In genomic region chr8:88284738-88285137, GRCm38 (mm10) we compare ENCODE assay signal across 14 mouse cellular contexts. TPM values are rescaled to one million over a fixed set of nuclear protein-coding genes. Genes with fewer than 3 reads are reported as not detected.
DNase-seq lines count a peak whose midpoint lies in the region; ATAC-seq and TF ChIP-seq lines count a peak whose summit lies in the region.
"Had no signal": no experiment of that assay in that cellular context is flagged by ENCODE, and none has a peak within 500 bp of the region (broad histone marks: within the 10 kb centered on the region; RNA-seq: fewer than 3 reads in every experiment).

No protein-coding gene starts in this region.

- H3K4me3 ChIP-seq in lung, postnatal 0 days (ENCODE audit: low read depth, low read length) = no peak overlapping the region
- H3K4me3 ChIP-seq in lung, adult 2 months (replicated peaks; ENCODE audit: extremely low read depth, low read depth, low read length) = no peak overlapping the region
- H3K4me3 ChIP-seq in embryonic facial prominence, embryonic 12.5 days = no peak overlapping the region
- H3K4me3 ChIP-seq: kidney, embryonic 15.5 days; liver, embryonic 13.5 days had no signal

- no peak overlapping the region for H3K4me2 ChIP-seq in lung, postnatal 0 days (replicated peaks; ENCODE audit: low read depth, low read length)
- H3K4me2 ChIP-seq in embryonic facial prominence, embryonic 12.5 days (replicated peaks) = no peak overlapping the region
- H3K4me2 ChIP-seq: kidney, embryonic 15.5 days; liver, embryonic 13.5 days had no signal

- H3K9ac ChIP-seq in lung, postnatal 0 days (replicated peaks; ENCODE audit: low read depth) = no peak overlapping the region
- no peak overlapping the region; the same call in 1 of the 2 replicates for H3K9ac ChIP-seq in embryonic facial prominence, embryonic 12.5 days
- H3K9ac ChIP-seq: kidney, embryonic 15.5 days; liver, embryonic 13.5 days had no signal

- peaks cover 5% of the 10 kb centered on the region; the same call in 1 of the 2 replicates for H3K4me1 ChIP-seq in lung, postnatal 0 days (ENCODE audit: insufficient read depth, low read depth, low read length)
- peaks cover 8% of the 10 kb centered on the region for H3K4me1 ChIP-seq in lung, adult 2 months (ENCODE audit: control insufficient read depth, insufficient read depth, low read length)
- peaks cover 45% of the 10 kb centered on the region for H3K4me1 ChIP-seq in embryonic facial prominence, embryonic 12.5 days

- peak; percentile 96 for DNase-seq in heart, adult 11 months
- no peak for DNase-seq in heart, adult 9 months (ENCODE audit: low spot score in 2 of 2)
- peak; percentile 25 for DNase-seq in lung, postnatal 0 days (ENCODE audit: low spot score)
- DNase-seq in lung, adult 2 months = no peak
- peak; percentile 71 for DNase-seq in retina, postnatal 1 day
- DNase-seq in kidney, postnatal 25 days = no peak
- DNase-seq in adrenal gland, adult 8-10 months = no peak
- DNase-seq: adrenal gland, postnatal 14 days; gastrocnemius, postnatal 25 days; liver, embryonic 13.5 days had no signal

- H3K27ac ChIP-seq in lung, postnatal 0 days (ENCODE audit: low read length) = no peak overlapping the region
- H3K27ac ChIP-seq in embryonic facial prominence, embryonic 12.5 days = 0 out of 2 replicates have a peak overlapping the region, but pooled peaks have one; percentile 1
- H3K27ac ChIP-seq: kidney, embryonic 15.5 days; liver, embryonic 13.5 days had no signal

- no peak for TF ChIP-seq CTCF in lung, postnatal 0 days (IDR thresholded peaks at IDR 0.05)
- no peak for TF ChIP-seq CTCF in lung, adult 2 months (IDR thresholded peaks at IDR 0.05; ENCODE audit: insufficient read depth, low read length)

- TF ChIP-seq EP300 in lung, postnatal 0 days (IDR thresholded peaks at IDR 0.05) = no peak

- H3K36me3 ChIP-seq in lung, postnatal 0 days (ENCODE audit: insufficient read depth, low read length) = no peaks in the 10 kb centered on the region
- H3K36me3 ChIP-seq in embryonic facial prominence, embryonic 12.5 days = no peaks in the 10 kb centered on the region
- H3K36me3 ChIP-seq: kidney, embryonic 15.5 days; liver, embryonic 13.5 days had no signal

- no peak for TF ChIP-seq POLR2A in lung, adult 2 months (IDR thresholded peaks at IDR 0.05; ENCODE audit: borderline replicate concordance, extremely low read depth, low read depth, low read length)

- ATAC-seq in lung, postnatal 0 days = peak; percentile 51
- ATAC-seq in embryonic facial prominence, embryonic 12.5 days (ENCODE audit: insufficient number of reproducible peaks, insufficient read depth, low FRiP score, low TSS enrichment) = peak; percentile 50; the same call in 1 of the 2 replicates
- ATAC-seq: forebrain, embryonic 14.5 days; hindbrain, embryonic 16.5 days had no signal

- H3K27me3 ChIP-seq in lung, postnatal 0 days (replicated peaks; ENCODE audit: insufficient read depth, low read length) = no peaks in the 10 kb centered on the region
- H3K27me3 ChIP-seq in embryonic facial prominence, embryonic 12.5 days = 0 out of 2 replicates have a peak, but pooled peaks cover 2% of the 10 kb centered on the region
- H3K27me3 ChIP-seq: kidney, embryonic 15.5 days; liver, embryonic 13.5 days had no signal

- no peaks in the 10 kb centered on the region for H3K9me3 ChIP-seq in lung, postnatal 0 days (ENCODE audit: low read length)
- H3K9me3 ChIP-seq in embryonic facial prominence, embryonic 12.5 days = no peaks in the 10 kb centered on the region
- H3K9me3 ChIP-seq: kidney, embryonic 15.5 days; liver, embryonic 13.5 days had no signal

- 50% methylated on average over 7 of the region's 7 CpGs for WGBS in lung, postnatal 0 days
- WGBS in lung, adult 2 months = 59% methylated on average over 7 of the region's 7 CpGs
- WGBS in embryonic facial prominence, embryonic 12.5 days = 24% methylated on average over 7 of the region's 7 CpGs

RNA-seq across cellular contexts. Expression of gene Adcy7, which starts 12.5 kb away (rescaled TPM):
- polyA plus RNA-seq in lung, postnatal 0 days (2015; fragmentation: Nextera tagmentation; extraction: Ambion mirVana) = 16.5 and 17.6 TPM in 2 replicates
- polyA plus RNA-seq in lung, adult 2 months (2012; rRNA removed) = 57.0 and 60.0 TPM in 2 replicates
- 4.0 and 4.1 TPM in 2 replicates for polyA plus RNA-seq in embryonic facial prominence, embryonic 12.5 days (2016; fragmentation: Nextera tagmentation; extraction: Ambion mirVana)
- 10 to 100 TPM in 2 of 4 experiments, 1 to 10 TPM in 2; 6.4 to 28.7 (median 14.2) TPM for total RNA-seq in adrenal gland, adult 8-10 months (2022)

Comparison
In these comparisons a context has a peak if more than half of its experiments do, and no peak if none do; other contexts are left out.
1. DNase-seq: peak in heart, adult 11 months (single experiment), lung, postnatal 0 days (single experiment) and retina, postnatal 1 day (single experiment); none in heart, adult 9 months (0 of 2), lung, adult 2 months (single experiment), kidney, postnatal 25 days (0 of 2) and adrenal gland, adult 8-10 months (single experiment).